Mouse (Mus musculus) forebrain, embryonic 16.5 days (tissue): Measurements from ENCODE around the gene Serf2. TPM values are rescaled to one million over a fixed set of nuclear protein-coding genes. Genes with fewer than 3 reads are reported as not detected.

ENCODE experiments used
- ATAC-seq: fragments of 200-750 bp; cut with Nextera tagmentation; 2 replicates; pipeline ENCODE4 v1.8.0; 2017; ENCODE audit warnings: mild to moderate bottlenecking, moderate library complexity
- H3K27ac ChIP-seq: fragments of 300-500 bp; sonication (generic); 2 replicates; pipeline ENCODE4 v1.5.1; 2014; ENCODE audit warnings: low read length, control low read depth
- H3K27me3 ChIP-seq: fragments of 300-500 bp; sonication (generic); replicated peaks from 2 replicates; pipeline ENCODE4 v1.6.1; 2014; ENCODE audit warnings: low read length; ENCODE audit not compliant: control insufficient read depth, insufficient read depth
- H3K36me3 ChIP-seq: fragments of 300-500 bp; sonication (generic); 2 replicates; pipeline ENCODE4 v1.6.1; 2014; ENCODE audit not compliant: control insufficient read depth, insufficient read depth
- H3K4me1 ChIP-seq: fragments of 300-500 bp; sonication (generic); replicated peaks from 2 replicates; pipeline ENCODE4 v1.6.1; 2014; ENCODE audit warnings: low read length; ENCODE audit not compliant: control insufficient read depth, insufficient read depth
- H3K4me2 ChIP-seq: fragments of 300-500 bp; sonication (generic); 2 replicates; pipeline ENCODE4 v1.6.1; 2014; ENCODE audit warnings: mild to moderate bottlenecking, low read length, control low read depth
- H3K4me3 ChIP-seq: fragments of 300-500 bp; sonication (generic); replicated peaks from 2 replicates; pipeline ENCODE4 v1.5.1; 2014; ENCODE audit warnings: mild to moderate bottlenecking, low read length, control low read depth
- H3K9ac ChIP-seq: fragments of 300-500 bp; sonication (generic); replicated peaks from 2 replicates; pipeline ENCODE4 v1.6.1; 2014; ENCODE audit warnings: low read depth, low read length, control low read depth
- H3K9me3 ChIP-seq: fragments of 300-500 bp; sonication (generic); 2 replicates; pipeline ENCODE4 v1.6.1; 2016; ENCODE audit warnings: low read length; ENCODE audit not compliant: control insufficient read depth
- WGBS: fragments of 180-500 bp; shearing (Covaris S2); extraction: QIAGEN DNeasy Blood & Tissue Kit; methylation state at CpG from one replicate; pipeline ENCODE4 v1.1.7; 2014; 5-methylcytosine and 5-hydroxymethylcytosine counted together
- polyA plus RNA-seq: library from polyadenylated mRNA; unstranded; fragments of >200 nt; fragmentation: Nextera tagmentation; extraction: Ambion mirVana; gene quantifications from 2 replicates; pipeline ENCODE4 v1.2.1, GENCODE M21; 2015

Gene Serf2
- polyA plus RNA-seq, 1 experiment from 2014 or later: 254 TPM

- H3K4me2 ChIP-seq: no peak overlapping the region
- ATAC-seq: no peak
- H3K4me3 ChIP-seq: no peak overlapping the region
- H3K27me3 ChIP-seq: no peaks in the 10 kb centered on the region
- H3K9ac ChIP-seq: no peak overlapping the region
- H3K4me1 ChIP-seq: peaks cover 17% of the 10 kb centered on the region
- H3K27ac ChIP-seq: no peak overlapping the region
- H3K9me3 ChIP-seq: no peaks in the 10 kb centered on the region
- WGBS: 95% methylated on average over 3 of the region's 3 CpGs
- H3K36me3 ChIP-seq: peaks cover 4% of the 10 kb centered on the region
These were observed 30.5 kb upstream of the Serf2 start for GRCm38 (mm10) chr2:121418476-121418875.

DNA sequence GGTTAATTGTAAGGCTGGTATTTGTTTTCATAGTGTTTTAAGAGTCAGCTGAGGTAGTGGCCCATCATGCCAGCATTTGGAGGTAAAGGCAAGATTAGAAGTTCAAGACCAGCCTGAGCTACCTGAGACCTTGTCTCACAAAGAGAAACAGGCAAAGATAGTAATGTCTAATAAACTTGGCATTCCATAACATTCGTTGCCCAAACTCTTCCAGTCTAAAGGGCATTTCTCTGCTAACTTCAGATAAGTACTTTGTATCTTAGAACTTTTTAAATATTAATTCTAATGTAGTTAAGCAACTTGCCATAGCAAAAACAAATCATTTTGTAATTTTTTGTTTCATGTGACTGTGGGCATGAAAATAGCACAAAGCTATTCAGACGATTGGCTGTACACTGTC lies 25.8 kb upstream of the Serf2 start:
- no peak for ATAC-seq
- 96% methylated on average over 2 of the region's 2 CpGs for WGBS
- Histone ChIP-seq H3K36me3 (peaks cover 9% of the 10 kb centered on the region), H3K4me3 (no peak overlapping the region), H3K4me1 (no peaks in the 10 kb centered on the region), H3K27me3 (no peaks in the 10 kb centered on the region), H3K9me3 (no peaks in the 10 kb centered on the region), H3K4me2 (no peak overlapping the region), H3K27ac (no peak overlapping the region), H3K9ac (no peak overlapping the region)

- Histone ChIP-seq H3K9ac (no peak overlapping the region), H3K27me3 (no peaks in the 10 kb centered on the region), H3K9me3 (no peaks in the 10 kb centered on the region), H3K27ac (no peak overlapping the region), H3K4me1 (no peaks in the 10 kb centered on the region), H3K4me2 (no peak overlapping the region), H3K4me3 (no peak overlapping the region), H3K36me3 (peaks cover 26% of the 10 kb centered on the region)
- 91% methylated on average over 2 of the region's 2 CpGs for WGBS
- no peak for ATAC-seq
These were observed 23.1 kb upstream of the Serf2 start for GRCm38 (mm10) chr2:121425890-121426289.

DNA sequence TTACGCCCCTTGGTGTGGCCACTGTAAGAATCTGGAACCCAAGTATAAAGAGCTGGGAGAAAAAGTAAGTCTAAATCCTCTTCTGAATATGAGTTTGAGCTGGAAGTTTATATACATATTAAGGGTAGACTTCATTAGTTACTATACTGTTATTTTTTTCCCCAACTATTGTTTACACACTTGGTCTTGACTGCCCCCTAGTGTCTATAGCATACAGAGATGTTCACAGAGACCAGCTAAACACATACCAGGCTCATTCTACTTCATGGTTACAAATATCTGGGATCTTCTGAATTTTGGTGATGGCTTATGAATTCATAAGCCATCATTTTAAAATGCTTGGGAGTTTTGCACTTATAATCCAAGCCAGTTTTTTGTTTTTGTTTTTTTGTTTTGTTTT lies 14.1 kb upstream of the Serf2 start:
- ATAC-seq: no peak
- Histone ChIP-seq H3K27me3 (no peaks in the 10 kb centered on the region), H3K9ac (no peak overlapping the region), H3K27ac (no peak overlapping the region), H3K4me1 (no peaks in the 10 kb centered on the region), H3K9me3 (no peaks in the 10 kb centered on the region), H3K4me2 (no peak overlapping the region), H3K36me3 (peaks cover 75% of the 10 kb centered on the region), H3K4me3 (no peak overlapping the region)
- WGBS: 89% methylated on average over 1 of the region's 1 CpGs

DNA sequence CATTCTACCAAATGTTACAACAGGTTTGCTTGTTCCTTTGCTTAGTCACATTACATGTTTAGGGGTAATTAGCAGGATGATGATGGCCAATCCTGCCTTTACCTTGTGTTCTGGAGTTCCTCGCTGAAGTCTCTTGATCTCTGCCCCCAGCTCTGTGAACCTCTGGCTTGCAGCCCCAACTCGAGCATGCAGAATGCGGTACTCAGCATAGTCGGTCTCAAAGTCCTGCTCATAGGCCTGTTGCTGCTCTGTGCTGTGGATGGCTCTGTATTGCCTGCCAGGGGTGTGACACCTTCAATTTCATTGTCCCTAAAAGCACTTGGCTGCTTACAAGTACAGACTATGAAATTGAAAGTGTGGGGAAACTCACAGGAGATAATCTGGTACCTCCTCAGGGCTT lies 9.2 kb upstream of the Serf2 start:
- WGBS: 82% methylated on average over 4 of the region's 4 CpGs
- Histone ChIP-seq H3K36me3 (peaks cover 33% of the 10 kb centered on the region), H3K27me3 (peaks cover 5% of the 10 kb centered on the region; the same call in 1 of the 2 replicates), H3K27ac (no peak overlapping the region), H3K4me1 (peaks cover 14% of the 10 kb centered on the region), H3K9me3 (no peaks in the 10 kb centered on the region), H3K4me2 (no peak overlapping the region), H3K4me3 (no peak overlapping the region), H3K9ac (no peak overlapping the region)
- no peak for ATAC-seq

- Histone ChIP-seq H3K27ac (no peak overlapping the region), H3K4me3 (no peak overlapping the region), H3K4me1 (peaks cover 14% of the 10 kb centered on the region), H3K27me3 (peaks cover 5% of the 10 kb centered on the region; the same call in 1 of the 2 replicates), H3K9ac (no peak overlapping the region), H3K9me3 (no peaks in the 10 kb centered on the region), H3K4me2 (no peak overlapping the region), H3K36me3 (peaks cover 25% of the 10 kb centered on the region)
- no peak for ATAC-seq
- 54% methylated on average over 5 of the region's 5 CpGs for WGBS
These were observed 8.0 kb upstream of the Serf2 start for GRCm38 (mm10) chr2:121440834-121441605.

DNA sequence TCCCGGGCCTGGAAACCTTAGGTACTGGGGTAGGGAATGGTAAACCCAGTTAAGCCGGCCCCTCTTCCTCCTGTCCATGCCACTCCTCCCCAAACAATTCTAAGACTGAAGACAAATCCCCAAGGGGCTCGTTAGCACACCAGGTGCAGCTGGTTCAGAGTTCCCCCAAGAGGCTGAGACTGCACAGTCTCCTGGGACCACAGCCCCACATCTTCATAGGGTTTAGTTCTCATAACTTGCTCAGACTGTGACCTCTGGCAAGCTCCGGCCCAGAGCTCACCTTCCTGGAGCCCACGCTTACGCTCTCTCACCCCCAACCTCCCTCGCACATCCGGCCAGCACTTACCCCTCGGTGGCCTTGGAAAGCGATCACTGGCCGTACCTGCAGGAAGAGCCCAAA lies 7.2 kb upstream of the Serf2 start:
- Histone ChIP-seq H3K9me3 (no peaks in the 10 kb centered on the region), H3K27me3 (peaks cover 5% of the 10 kb centered on the region; the same call in 1 of the 2 replicates), H3K27ac (no peak overlapping the region), H3K36me3 (peaks cover 25% of the 10 kb centered on the region), H3K4me1 (peaks cover 14% of the 10 kb centered on the region), H3K9ac (no peak overlapping the region), H3K4me3 (no peak overlapping the region), H3K4me2 (peak overlapping the region; percentile 59)
- no peak for ATAC-seq
- 13% methylated on average over 11 of the region's 11 CpGs for WGBS

- peak; percentile 18; the same call in 1 of the 2 replicates for ATAC-seq
- H3K27me3 ChIP-seq: peaks cover 5% of the 10 kb centered on the region; the same call in 1 of the 2 replicates
- no peaks in the 10 kb centered on the region for H3K9me3 ChIP-seq
- peak overlapping the region; percentile 59 for H3K4me2 ChIP-seq
- H3K4me1 ChIP-seq: peaks cover 14% of the 10 kb centered on the region
- H3K36me3 ChIP-seq: peaks cover 21% of the 10 kb centered on the region
- under 1% methylated on average over 30 of the region's 30 CpGs for WGBS
- peak overlapping the region; percentile 31 for H3K4me3 ChIP-seq
- 0 out of 2 replicates have a peak overlapping the region, but pooled peaks have one; percentile 19 for H3K9ac ChIP-seq
- no peak overlapping the region for H3K27ac ChIP-seq
These were observed 6.5 kb upstream of the Serf2 start for GRCm38 (mm10) chr2:121442259-121443067.

- Histone ChIP-seq H3K9ac (no peak overlapping the region), H3K4me3 (peak overlapping the region; percentile 31), H3K4me2 (peak overlapping the region; percentile 59), H3K9me3 (no peaks in the 10 kb centered on the region), H3K27ac (no peak overlapping the region), H3K27me3 (peaks cover 5% of the 10 kb centered on the region; the same call in 1 of the 2 replicates), H3K4me1 (peaks cover 15% of the 10 kb centered on the region), H3K36me3 (peaks cover 15% of the 10 kb centered on the region)
- no peak for ATAC-seq
- WGBS: 8% methylated on average over 8 of the region's 8 CpGs
These were observed 6.0 kb upstream of the Serf2 start for GRCm38 (mm10) chr2:121443068-121443349.
